Mouse (Mus musculus): ENCODE data around the gene Fam198b. TPM values are rescaled to one million over a fixed set of nuclear protein-coding genes. Genes with fewer than 3 reads are reported as not detected.

Fam198b gene
- total RNA-seq, 2 experiments from 2014 or later = 4.2 to 7.1 TPM

GRCm38 (mm10) chr3:79884761-79885189 is 442 bp downstream of the Fam198b start:
- peak; percentile 73 to 74 for DNase-seq (ENCODE audit: low spot score in 2 of 2)

- DNase-seq (ENCODE audit: low spot score in 2 of 2) = no peak
Measured at GRCm38 (mm10) chr3:79885686-79886356, 1.5 kb downstream of the Fam198b start.

GRCm38 (mm10) chr3:79886357-79887091 is 2.2 kb downstream of the Fam198b start:
- DNase-seq (ENCODE audit: low spot score in 2 of 2) = no peak

- DNase-seq (ENCODE audit: low spot score in 2 of 2) = no peak
Measured at GRCm38 (mm10) chr3:79887161-79887855, 3.0 kb downstream of the Fam198b start.

- DNase-seq (ENCODE audit: low spot score in 2 of 2) = no peak
Measured at GRCm38 (mm10) chr3:79887966-79888365, 3.6 kb downstream of the Fam198b start.

- DNase-seq (ENCODE audit: low spot score in 2 of 2) = peak in 1 of 2 experiments; percentile 13
Measured at GRCm38 (mm10) chr3:79897534-79898370, 13.4 kb downstream of the Fam198b start.

GRCm38 (mm10) chr3:79898514-79898913 is 14.2 kb downstream of the Fam198b start:
- DNase-seq (ENCODE audit: low spot score in 2 of 2) = no peak

- no peak for DNase-seq (ENCODE audit: low spot score in 2 of 2)
Measured at GRCm38 (mm10) chr3:79899906-79900305, 15.6 kb downstream of the Fam198b start.

- DNase-seq (ENCODE audit: low spot score in 2 of 2) = no peak
Measured at GRCm38 (mm10) chr3:79900502-79900901, 16.2 kb downstream of the Fam198b start.

- no peak for DNase-seq (ENCODE audit: low spot score in 2 of 2)
Measured at GRCm38 (mm10) chr3:79901321-79901720, 17.0 kb downstream of the Fam198b start.

GRCm38 (mm10) chr3:79901734-79902133 is 17.4 kb downstream of the Fam198b start:
- DNase-seq (ENCODE audit: low spot score in 2 of 2) = no peak

- no peak for DNase-seq (ENCODE audit: low spot score in 2 of 2)
Measured at GRCm38 (mm10) chr3:79903803-79904202, 19.5 kb downstream of the Fam198b start.

GRCm38 (mm10) chr3:79904238-79904757 is 20.0 kb downstream of the Fam198b start:
- no peak for DNase-seq (ENCODE audit: low spot score in 2 of 2)

GRCm38 (mm10) chr3:79905397-79905796 is 21.1 kb downstream of the Fam198b start:
- no peak for DNase-seq (ENCODE audit: low spot score in 2 of 2)

- DNase-seq (ENCODE audit: low spot score in 2 of 2) = no peak
Measured at GRCm38 (mm10) chr3:79906250-79907045, 22.1 kb downstream of the Fam198b start.

GRCm38 (mm10) chr3:79907223-79907622 is 22.9 kb downstream of the Fam198b start:
- DNase-seq (ENCODE audit: low spot score in 2 of 2) = no peak

GRCm38 (mm10) chr3:79910375-79911141 is 26.2 kb downstream of the Fam198b start:
- no peak for DNase-seq (ENCODE audit: low spot score in 2 of 2)

GRCm38 (mm10) chr3:79911166-79911565 is 26.8 kb downstream of the Fam198b start:
- DNase-seq (ENCODE audit: low spot score in 2 of 2) = no peak

- no peak for DNase-seq (ENCODE audit: low spot score in 2 of 2)
Measured at GRCm38 (mm10) chr3:79914012-79914411, 29.7 kb downstream of the Fam198b start.
